Mouse (Mus musculus): ENCODE data around the gene Mier2.

- TF ChIP-seq CTCF (IDR thresholded peaks at IDR 0.05; ENCODE audit: control insufficient read depth, insufficient read depth, low read length) (no peak), POLR2A (IDR thresholded peaks at IDR 0.05; ENCODE audit: borderline replicate concordance, control insufficient read depth, low read depth, low read length) (no peak)
Measured at GRCm38 (mm10) chr10:79597051-79597935, 42.3 kb upstream of the Mier2 start.
